Mouse (Mus musculus): Measurements from ENCODE around the gene H2al1n.
"Not testable (repeated sequence)": the region's sequence is repeated elsewhere in the genome, so short reads cannot be mapped to it uniquely, and the experiment has no call there.

The H2al1n gene

DNA sequence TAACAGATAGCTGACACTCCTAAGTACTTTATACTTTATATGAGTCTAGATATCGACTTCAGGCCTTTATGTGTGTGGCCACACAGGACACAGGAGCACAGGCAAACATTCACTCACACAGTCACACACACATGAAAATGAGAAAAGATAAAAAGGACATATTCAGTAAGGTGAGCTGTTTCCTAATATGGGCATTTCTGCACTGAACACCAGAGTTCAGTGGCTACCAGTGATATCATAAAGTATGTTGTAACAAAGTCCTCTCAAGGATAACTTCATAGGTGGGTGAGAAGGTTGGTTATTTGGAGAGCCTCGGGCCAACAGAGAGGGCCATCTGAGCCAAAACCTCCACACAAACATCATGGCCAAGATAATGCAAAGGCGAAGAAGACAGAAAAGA, at the start of gene H2al1n:
Gene H2al1n, plus strand, starts transcription at position 301 of the 400 bp plus-strand sequence.
- DNase-seq, result not testable (repeated sequence)

DNA sequence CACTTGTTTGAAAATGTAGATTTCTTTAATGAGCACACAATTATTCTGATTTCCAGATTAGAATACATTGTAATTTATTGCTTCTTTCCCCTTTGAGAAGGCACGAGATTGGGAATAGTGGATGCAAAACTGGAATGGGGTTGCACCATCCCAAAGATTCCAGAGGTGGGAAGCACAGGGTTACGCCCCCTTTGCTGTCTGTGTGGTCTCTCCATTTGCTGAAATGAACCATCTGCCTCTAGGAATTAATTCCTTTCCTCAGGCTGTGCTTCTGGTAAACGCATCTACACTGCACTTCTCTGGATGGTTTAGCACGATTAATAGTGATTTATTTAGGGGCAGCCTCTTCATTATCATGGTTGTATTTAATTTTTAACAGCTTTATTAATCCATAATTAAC, 11.7 kb upstream of the H2al1n start:
- no peak for DNase-seq

DNA sequence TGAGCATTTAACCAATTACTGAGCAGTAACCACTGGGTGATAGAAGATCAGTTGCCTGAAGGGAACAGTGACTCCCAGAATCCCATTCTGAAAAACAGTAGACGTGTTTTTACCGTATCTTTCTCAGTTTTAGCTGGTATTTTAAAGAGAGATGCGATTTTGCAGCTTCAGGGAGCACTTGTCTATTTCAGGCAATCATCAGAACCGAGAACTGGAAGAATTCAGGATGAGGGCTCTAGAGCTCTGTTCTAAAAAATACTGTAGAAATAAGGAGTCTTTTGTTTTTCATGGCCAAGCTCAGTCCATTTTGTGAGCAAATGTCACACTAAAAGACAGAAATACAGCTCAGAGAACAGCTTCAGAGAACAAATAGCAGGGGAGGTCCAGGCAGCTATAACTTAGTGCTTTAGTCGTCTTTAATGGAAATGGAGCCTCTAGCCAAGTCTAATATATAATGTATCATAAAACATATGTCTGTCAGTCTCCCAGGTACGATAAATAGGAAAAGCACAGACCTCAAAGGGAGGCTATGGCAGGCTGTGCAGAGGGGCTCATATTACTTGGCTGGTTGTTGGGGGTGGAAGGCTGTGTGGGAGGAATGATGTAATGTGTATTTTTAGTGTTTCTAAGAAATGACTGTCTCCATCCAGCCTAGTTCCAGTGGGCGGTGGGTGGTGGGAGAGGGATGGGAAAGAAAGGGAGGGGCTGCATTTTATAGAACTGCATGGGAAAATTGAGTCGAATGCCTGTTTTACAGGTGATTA, 4.7 kb upstream of the H2al1n start:
- DNase-seq, result no peak

DNA sequence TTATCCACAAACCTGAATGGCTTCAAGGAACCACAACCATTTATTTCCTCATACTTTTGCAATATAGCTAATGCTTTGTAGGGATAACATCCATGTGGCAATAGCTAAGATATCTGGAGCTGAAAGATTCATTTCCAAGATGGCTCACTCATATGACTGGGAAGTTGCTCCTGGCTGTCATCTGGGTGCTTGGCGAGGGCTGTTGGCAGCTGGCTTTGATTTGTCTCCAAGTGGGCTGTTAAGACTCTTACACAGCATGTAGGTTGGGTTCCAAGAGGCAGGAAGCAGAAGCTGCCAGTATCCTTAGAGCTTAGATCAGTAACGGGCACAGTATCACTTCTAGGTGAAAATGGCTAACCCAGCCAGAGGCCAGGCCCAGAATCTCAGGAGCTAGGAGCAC, 18.3 kb downstream of the H2al1n start:
- no peak for DNase-seq

DNA sequence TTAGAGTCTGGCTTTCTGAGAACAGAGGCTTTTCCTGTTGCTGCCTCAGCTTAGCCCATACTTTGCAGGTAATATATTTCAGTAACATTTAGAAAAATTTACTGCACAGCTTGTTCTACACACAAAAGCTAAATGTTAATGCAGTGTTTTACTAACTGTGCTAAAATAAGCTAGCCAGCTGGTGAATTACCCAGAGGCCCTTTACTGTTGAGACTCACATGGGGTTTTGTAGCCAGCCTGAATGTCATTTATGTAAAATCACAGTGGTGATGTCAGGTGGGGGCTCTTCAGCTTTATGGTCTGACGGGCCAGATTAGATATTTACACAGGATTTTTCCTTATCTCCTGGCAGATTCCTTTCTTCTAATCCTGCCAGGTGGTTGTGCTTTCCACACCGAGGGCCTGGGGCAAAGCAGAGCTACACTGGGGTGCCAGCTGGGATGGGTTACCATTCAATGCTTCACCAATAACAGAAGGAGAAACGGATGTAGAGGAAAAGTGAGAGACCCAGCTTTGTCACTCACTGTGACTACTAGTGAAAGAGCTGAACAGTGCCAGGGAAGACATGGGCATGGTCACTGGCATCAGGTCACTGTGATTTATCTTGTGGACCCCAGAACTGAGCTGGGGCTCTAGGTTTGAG, 48.8 kb downstream of the H2al1n start:
- DNase-seq, result no peak
